Mouse (Mus musculus): Measurements from ENCODE around the gene Stpg3. TPM values are rescaled to one million over a fixed set of nuclear protein-coding genes. Genes with fewer than 3 reads are reported as not detected.

Stpg3 gene
- polyA plus RNA-seq, 1 experiment = not detected

DNA sequence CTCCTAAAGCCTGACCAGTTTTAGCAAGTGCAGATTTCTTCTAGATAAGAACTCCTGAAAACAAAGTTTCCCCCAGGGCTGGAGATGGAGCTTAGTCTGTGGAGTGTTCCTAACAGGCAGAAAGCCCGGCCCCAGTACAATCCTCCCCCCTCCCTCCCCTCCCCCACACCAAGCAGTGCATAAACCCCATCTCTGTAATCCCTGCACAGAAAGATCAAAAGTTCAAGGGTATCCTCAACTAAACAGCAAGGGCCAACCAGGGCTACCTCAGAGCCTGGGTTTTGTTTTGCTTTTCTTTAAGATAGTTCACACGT is 45.8 kb downstream of the Stpg3 start:
- no peak for DNase-seq (ENCODE audit: low read depth)
- TF ChIP-seq POLR2A (IDR thresholded peaks at IDR 0.05; ENCODE audit: borderline replicate concordance, extremely low read depth, insufficient read depth, insufficient read length, poor library complexity, severe bottlenecking) (no peak), CTCF (IDR thresholded peaks at IDR 0.05; ENCODE audit: borderline replicate concordance, extremely low read depth, insufficient read depth, insufficient read length) (no peak)

DNA sequence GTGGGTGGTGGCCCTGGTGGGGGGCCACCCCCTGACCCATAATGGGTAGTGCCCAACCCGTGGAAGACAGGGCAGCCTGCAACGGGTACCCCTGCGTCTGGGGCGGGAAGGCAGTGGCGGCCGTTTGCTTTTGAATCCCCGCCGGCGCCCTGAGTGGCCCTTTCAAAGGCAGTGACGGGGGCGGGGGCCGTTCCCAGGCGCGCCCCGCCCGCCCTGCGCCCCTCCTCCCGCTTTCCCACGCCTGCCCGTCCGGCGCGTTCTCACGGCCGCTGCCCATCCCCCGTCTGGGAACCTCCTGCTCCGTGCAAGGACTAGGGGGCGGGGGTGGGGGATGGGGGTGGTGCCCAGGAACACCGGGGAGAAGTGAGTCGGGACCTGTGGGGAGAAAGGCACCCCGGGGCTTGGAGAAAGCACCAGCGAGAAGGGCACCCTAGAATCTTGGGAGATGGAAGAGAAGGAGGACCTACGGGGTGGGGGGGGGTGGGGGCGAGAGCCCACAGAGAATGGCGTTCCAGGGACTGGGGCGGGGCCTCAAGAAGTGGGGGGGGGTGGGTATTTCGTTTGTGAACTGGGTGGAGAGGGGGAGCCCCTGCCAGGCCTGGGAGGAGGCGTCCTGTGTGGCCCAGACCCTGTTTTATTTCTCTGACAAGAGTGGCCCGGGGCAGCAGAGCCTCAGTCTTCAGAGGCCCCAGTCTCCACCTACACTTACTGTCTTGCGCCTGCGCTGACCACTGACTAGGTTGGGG is 46.3 kb downstream of the Stpg3 start:
- peak; percentile 91 for DNase-seq (ENCODE audit: low read depth)
- no peak for TF ChIP-seq POLR2A (IDR thresholded peaks at IDR 0.05; ENCODE audit: borderline replicate concordance, extremely low read depth, insufficient read depth, insufficient read length, poor library complexity, severe bottlenecking)
- no peak for TF ChIP-seq CTCF (IDR thresholded peaks at IDR 0.05; ENCODE audit: borderline replicate concordance, extremely low read depth, insufficient read depth, insufficient read length)

DNA sequence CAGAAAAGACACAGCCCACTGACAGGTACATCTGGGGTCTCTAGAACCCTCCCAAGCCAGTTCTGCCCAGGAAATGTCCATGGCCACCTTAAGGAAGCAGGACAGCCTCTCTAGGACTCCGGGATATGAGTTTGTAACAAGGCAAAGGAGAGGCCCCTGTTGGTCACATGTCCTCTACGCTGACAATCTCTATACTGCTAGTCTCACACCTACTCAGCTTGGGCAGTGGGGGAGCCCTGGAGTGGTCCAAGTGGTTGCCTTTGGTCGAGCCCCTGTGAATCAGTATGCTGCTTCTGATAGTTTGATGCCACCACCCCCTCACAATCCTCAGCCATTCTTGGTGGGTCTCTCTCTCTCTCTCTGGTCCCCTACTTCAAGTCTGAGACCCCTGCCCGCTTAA is 47.0 kb downstream of the Stpg3 start:
- peak; percentile 59 for DNase-seq (ENCODE audit: low read depth)

More for the DNA sequence above, 47.0 kb downstream of the Stpg3 start:
- no peak for TF ChIP-seq POLR2A (IDR thresholded peaks at IDR 0.05; ENCODE audit: borderline replicate concordance, extremely low read depth, insufficient read depth, insufficient read length, poor library complexity, severe bottlenecking)

Other genes starting within 250 kb of the Stpg3 start
- gene Mrpl41, start 239.5 kb downstream of the Stpg3 start, polyA plus RNA-seq (2012; rRNA removed) = 83.9 and 115 TPM in 2 replicates
- 5.5 and 6.4 TPM in 2 replicates for gene Pnpla7, start 238.6 kb downstream of the Stpg3 start, polyA plus RNA-seq (2012; rRNA removed)
- gene Nsmf, start 160.3 kb downstream of the Stpg3 start, polyA plus RNA-seq (2012; rRNA removed) = 194 and 297 TPM in 2 replicates
- 0.11 and 0.18 TPM in 2 replicates for gene Entpd8, start 134.3 kb downstream of the Stpg3 start, polyA plus RNA-seq (2012; rRNA removed)
- gene Noxa1, start 119.5 kb downstream of the Stpg3 start, polyA plus RNA-seq (2012; rRNA removed) = 0.04 TPM in 2 replicates
- 50.0 and 58.5 TPM in 2 replicates for gene Nrarp, start 33.9 kb downstream of the Stpg3 start, polyA plus RNA-seq (2012; rRNA removed)
- 1.9 and 2.0 TPM in 2 replicates for gene Tor4a, start 17.8 kb downstream of the Stpg3 start, polyA plus RNA-seq (2012; rRNA removed)
- gene Nelfb, start 3.1 kb downstream of the Stpg3 start, polyA plus RNA-seq (2012; rRNA removed) = 78.9 and 91.3 TPM in 2 replicates
- gene Fam166a, start 4.1 kb upstream of the Stpg3 start, polyA plus RNA-seq (2012; rRNA removed) = 0.10 and 0.14 TPM in 2 replicates
- 449 and 524 TPM in 2 replicates for gene Tubb4b, start 10.1 kb upstream of the Stpg3 start, polyA plus RNA-seq (2012; rRNA removed)
- not detected in 2 replicates for gene Slc34a3, start 19.7 kb upstream of the Stpg3 start, polyA plus RNA-seq (2012; rRNA removed)
- not detected in 2 replicates for gene Rnf224, start 22.1 kb upstream of the Stpg3 start, polyA plus RNA-seq (2012; rRNA removed)
- 127 and 148 TPM in 2 replicates for gene Rnf208, start 27.6 kb upstream of the Stpg3 start, polyA plus RNA-seq (2012; rRNA removed)
- 0.10 and 0.67 TPM in 2 replicates for gene Cysrt1, start 27.8 kb upstream of the Stpg3 start, polyA plus RNA-seq (2012; rRNA removed)
- gene AL732309.1, start 32.2 kb upstream of the Stpg3 start, polyA plus RNA-seq (2012; rRNA removed) = 19.1 and 22.6 TPM in 2 replicates
- gene Tmem203, start 40.8 kb upstream of the Stpg3 start, polyA plus RNA-seq (2012; rRNA removed) = 26.4 and 32.2 TPM in 2 replicates
- 7.7 and 13.0 TPM in 2 replicates for gene Tprn, start 48.0 kb upstream of the Stpg3 start, polyA plus RNA-seq (2012; rRNA removed)
- 105 and 160 TPM in 2 replicates for gene Ssna1, start 57.8 kb upstream of the Stpg3 start, polyA plus RNA-seq (2012; rRNA removed)
- gene Anapc2, start 57.8 kb upstream of the Stpg3 start, polyA plus RNA-seq (2012; rRNA removed) = 131 and 149 TPM in 2 replicates
- gene Tmem210, start 73.5 kb upstream of the Stpg3 start, polyA plus RNA-seq (2012; rRNA removed) = not detected in 2 replicates
- 0.07 TPM in 1 of 2 replicates, not detected in the other for gene Lrrc26, start 75.3 kb upstream of the Stpg3 start, polyA plus RNA-seq (2012; rRNA removed)
- 24.4 and 47.2 TPM in 2 replicates for gene Grin1, start 104.5 kb upstream of the Stpg3 start, polyA plus RNA-seq (2012; rRNA removed)
- 22.5 and 37.0 TPM in 2 replicates for gene Man1b1, start 117.7 kb upstream of the Stpg3 start, polyA plus RNA-seq (2012; rRNA removed)
- gene Dpp7, start 141.7 kb upstream of the Stpg3 start, polyA plus RNA-seq (2012; rRNA removed) = 35.3 and 57.1 TPM in 2 replicates
- gene Uap1l1, start 151.0 kb upstream of the Stpg3 start, polyA plus RNA-seq (2012; rRNA removed) = 2.4 TPM in 2 replicates
- 20.1 and 48.8 TPM in 2 replicates for gene Sapcd2, start 157.7 kb upstream of the Stpg3 start, polyA plus RNA-seq (2012; rRNA removed)
- 2.2 and 2.3 TPM in 2 replicates for gene Entpd2, start 181.2 kb upstream of the Stpg3 start, polyA plus RNA-seq (2012; rRNA removed)
- gene Npdc1, start 184.7 kb upstream of the Stpg3 start, polyA plus RNA-seq (2012; rRNA removed) = 621 and 644 TPM in 2 replicates
- 0.42 and 0.57 TPM in 2 replicates for gene Fut7, start 208.6 kb upstream of the Stpg3 start, polyA plus RNA-seq (2012; rRNA removed)
- gene Abca2, start 214.1 kb upstream of the Stpg3 start, polyA plus RNA-seq (2012; rRNA removed) = 29.8 and 60.6 TPM in 2 replicates
- 1.1 and 1.9 TPM in 2 replicates for gene Clic3, start 242.2 kb upstream of the Stpg3 start, polyA plus RNA-seq (2012; rRNA removed)
- gene Paxx, start 246.5 kb upstream of the Stpg3 start, polyA plus RNA-seq (2012; rRNA removed) = 109 and 142 TPM in 2 replicates